Mouse (Mus musculus) cerebral cortex, adult 2 months (tissue): ENCODE measurements around the gene Zfp827.

Experiments used
- WGBS: fragments of 180-500 bp; shearing (Covaris S2); methylation state at CpG from one replicate; pipeline ENCODE4 v1.1.7; 2018; 5-methylcytosine and 5-hydroxymethylcytosine counted together

Gene Zfp827

DNA sequence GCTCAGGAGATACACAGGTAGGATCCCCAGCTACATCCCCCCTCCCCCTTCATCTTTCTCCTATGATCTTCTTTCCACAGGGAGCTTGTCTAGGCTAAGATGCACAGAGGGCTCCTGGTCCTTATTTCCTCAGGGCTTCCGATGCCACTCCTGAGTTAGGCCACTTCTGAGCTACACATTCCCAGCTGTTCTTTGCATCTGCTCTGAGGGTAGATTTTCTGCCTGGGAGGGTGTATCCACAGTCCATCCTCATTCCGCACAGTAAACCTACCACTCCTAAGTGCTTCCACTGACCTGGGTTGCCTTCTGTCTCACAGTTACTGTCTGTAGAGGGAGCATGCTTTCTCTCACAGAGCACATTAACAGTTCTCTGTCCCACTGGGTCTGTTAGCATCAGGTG is 37.7 kb downstream of the Zfp827 start:
- WGBS = 93% methylated on average over 2 of the region's 2 CpGs

DNA sequence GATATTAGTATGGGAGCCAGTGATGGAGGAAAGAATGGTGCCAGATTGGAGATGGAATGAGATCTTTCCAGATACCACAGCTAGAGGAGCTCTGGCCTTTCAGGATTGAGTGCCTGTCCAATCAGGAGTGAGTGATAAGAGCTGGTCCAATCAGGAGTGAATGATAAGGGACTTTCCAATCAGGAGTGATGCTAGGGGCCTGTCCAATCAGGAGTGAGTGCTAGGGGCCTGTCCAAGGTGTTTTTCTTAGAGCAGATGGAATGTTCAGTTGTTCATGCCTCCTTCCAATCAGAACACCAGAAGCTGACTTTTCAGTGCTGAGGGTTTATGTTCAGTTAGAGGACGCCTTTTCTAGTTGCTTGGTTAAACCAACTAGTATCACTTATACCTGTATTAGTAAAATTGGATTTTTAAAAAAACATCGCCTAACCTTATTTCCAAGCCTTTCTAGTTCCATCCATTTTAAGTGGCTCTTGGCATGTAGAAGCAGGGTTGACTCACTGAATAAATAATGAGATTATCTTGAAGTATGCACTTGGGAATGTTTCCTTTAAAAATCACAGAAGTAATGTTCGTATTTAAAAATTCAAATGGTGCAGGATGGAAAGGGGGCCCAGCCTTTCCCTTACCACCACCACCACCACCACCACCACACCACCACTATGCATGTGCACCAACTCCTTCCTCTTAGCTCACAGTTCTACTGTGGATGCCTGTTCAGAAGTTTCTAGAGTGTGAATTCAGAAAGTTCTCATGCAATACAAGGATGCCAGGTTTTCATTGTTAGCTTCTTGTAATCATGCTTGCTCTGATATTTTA is 39.8 kb downstream of the Zfp827 start:
- WGBS = 85% methylated on average over 3 of the region's 3 CpGs

DNA sequence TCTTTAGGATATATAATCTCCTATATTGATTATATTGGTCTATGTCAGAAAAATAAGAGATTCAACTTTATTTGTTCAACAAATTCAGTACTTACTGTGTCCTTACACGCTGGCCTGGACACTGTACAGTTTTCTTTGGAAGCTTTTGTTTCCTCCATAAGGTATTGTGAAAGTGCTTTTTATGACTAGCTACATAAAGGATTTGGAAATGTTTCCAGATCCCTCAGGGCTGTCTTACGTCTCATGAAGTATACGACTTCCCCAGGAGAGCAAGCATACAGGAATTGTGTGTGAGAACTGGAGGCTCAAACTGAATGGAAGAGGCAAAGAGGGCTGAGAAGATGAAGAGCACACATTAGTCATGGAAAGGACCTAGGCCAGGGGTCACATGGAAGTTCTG is 45.1 kb downstream of the Zfp827 start:
- 77% methylated on average over 3 of the region's 3 CpGs for WGBS

DNA sequence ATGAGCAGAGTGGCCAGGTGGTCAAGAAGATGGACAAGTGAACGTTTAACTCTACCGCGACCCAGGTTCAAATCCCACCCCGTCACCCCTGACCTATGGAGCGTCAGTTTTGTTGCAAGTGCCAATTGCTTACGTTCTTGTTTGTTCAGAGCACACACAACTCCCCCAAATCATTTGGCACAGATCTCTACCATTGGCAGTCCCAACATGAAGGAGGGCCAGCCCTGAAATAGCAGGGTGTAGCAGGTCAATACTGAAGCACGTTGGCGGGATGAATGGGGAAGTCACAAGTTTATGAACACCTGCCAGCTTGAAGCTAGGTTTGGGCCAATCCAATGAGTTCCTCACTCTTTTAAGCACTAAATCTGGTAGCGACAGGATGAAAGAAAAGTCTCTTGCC is 46.7 kb downstream of the Zfp827 start:
- WGBS = 72% methylated on average over 9 of the region's 9 CpGs

DNA sequence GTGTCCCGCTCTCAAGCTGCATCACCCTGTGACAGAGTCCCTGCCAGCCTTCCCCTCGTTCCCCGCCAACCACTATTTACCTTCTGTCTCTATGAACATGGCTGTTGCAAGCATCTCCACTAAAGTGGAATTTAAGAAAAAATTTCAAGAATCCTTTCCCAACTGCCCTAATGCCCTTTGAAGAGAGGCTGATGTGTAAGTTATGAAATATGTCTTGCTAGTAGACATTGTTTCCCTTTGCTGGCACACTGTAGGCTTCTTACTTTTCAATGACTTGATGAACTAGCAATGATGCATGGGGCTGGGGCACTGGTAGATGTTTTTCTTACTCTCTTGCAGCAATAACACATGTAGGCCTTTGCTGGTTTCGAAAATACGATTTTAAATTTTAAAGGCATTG is 49.0 kb downstream of the Zfp827 start:
- WGBS = 90% methylated on average over 5 of the region's 5 CpGs

DNA sequence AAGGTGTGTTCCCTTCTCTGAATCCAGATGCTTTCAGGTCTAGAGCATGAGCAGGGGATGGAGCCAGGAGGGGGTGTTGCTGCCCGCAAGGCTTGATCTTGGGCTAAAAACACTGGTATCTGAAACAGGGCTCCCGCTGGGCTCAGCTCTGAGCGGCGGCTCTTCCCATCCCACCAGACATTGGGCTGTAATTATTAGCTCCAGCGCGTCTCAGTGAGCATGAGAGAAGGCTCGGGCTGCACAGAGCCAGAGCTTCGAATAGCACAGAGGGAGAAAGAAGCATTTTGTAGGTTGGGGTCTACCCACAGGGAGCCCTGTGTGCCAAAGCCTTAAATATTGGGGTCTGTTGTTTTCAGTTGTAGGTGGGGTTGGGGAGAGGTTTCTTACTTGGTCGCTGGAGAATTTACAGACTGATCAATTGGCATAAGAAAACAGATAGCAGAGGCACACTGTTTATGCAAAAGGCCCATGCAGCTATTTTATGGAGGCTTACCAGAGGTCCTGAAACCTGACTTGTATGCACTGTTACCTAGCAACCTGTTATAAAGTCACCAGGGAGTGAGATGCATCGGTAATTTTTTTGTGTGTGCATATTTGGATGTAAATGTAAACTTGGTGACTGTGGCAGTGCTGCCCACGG is 50.4 kb downstream of the Zfp827 start:
- 48% methylated on average over 11 of the region's 11 CpGs for WGBS

DNA sequence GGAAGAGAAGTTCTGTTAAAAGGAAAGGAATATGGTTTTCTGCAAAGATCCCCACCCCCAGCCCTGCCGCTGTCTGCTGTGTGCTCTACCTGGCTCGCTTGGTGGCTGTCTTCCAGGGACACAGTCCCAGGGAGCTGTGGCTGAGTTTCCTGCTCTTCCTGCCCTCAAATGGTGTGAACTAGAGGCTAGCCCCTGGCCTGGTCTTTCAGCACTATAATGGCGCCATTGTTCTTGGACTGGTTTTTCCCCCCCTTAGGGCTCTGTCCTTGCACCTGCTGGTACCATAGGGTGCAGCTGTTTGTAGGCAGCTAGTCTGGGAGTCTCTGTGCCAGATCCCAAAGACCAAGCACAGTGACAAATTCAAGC is 50.9 kb downstream of the Zfp827 start:
- WGBS = 50% methylated on average over 3 of the region's 3 CpGs

DNA sequence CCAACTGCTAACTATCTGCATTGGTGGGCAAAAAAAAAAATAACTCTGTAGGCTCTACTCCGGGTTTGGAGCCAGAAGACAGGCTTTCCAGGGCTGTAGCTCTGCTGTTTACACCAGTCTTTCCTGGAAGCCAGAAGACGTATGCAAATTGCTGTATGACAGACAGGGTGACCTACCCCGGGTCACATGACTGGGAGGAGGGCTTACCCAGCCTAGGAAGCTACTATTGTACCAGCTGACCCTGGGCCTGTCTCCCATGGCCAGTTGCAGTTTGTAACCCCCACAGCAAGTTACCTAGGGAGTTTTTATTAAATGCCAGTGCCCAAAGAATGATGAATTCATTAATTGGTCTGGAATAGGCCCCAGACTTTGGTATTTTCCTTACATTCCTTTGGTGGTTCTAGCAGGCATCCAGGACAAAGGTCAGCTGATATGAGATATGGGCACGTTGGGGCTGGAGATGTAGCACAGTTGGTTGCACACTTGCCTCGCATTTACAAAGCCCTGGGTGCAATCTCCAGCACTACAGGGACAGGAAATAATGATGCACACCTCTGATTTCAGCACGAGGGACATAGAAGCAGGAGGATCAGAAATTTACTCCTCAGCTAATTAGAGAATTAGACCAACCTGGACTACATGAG is 52.0 kb downstream of the Zfp827 start:
- 68% methylated on average over 6 of the region's 6 CpGs for WGBS

DNA sequence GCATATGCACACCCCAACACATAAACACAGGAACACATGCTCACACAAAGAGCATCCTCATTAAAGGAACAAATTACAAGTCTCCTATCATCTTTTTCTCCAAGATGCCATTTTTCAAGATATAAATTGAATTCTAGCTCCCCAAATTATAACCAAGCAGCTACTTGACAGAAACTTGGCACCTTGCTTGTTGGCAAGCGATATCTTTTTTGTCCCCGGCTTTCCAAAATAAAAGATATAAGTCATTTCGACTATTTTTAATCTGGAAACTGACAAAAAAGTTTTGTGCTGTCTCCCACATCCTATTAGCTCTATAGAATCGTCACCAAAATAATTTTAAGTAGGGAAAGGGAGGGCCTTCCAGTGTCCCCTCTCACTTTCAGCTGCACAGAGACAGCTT is 53.1 kb downstream of the Zfp827 start:
- WGBS = 55% methylated on average over 4 of the region's 4 CpGs

DNA sequence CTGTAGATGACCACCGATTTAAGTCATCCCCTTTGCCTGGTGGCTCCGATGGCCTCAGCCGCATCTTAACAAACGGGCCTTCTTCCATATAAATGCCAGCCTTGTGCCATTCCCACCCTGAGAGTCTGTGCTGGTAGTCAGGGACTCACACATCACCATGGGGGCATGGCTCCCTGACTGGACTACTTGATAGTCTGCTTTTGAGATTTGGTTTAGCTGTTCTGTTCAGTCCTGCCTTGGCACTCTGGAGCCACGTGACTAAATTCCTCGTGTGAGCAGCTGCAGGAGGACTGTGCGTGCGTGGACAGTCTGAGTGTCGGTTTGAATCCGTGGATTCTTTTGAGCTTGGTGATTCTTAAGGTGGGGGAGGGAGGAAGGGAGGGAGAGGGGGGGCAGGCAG is 53.7 kb downstream of the Zfp827 start:
- WGBS = 48% methylated on average over 10 of the region's 10 CpGs

DNA sequence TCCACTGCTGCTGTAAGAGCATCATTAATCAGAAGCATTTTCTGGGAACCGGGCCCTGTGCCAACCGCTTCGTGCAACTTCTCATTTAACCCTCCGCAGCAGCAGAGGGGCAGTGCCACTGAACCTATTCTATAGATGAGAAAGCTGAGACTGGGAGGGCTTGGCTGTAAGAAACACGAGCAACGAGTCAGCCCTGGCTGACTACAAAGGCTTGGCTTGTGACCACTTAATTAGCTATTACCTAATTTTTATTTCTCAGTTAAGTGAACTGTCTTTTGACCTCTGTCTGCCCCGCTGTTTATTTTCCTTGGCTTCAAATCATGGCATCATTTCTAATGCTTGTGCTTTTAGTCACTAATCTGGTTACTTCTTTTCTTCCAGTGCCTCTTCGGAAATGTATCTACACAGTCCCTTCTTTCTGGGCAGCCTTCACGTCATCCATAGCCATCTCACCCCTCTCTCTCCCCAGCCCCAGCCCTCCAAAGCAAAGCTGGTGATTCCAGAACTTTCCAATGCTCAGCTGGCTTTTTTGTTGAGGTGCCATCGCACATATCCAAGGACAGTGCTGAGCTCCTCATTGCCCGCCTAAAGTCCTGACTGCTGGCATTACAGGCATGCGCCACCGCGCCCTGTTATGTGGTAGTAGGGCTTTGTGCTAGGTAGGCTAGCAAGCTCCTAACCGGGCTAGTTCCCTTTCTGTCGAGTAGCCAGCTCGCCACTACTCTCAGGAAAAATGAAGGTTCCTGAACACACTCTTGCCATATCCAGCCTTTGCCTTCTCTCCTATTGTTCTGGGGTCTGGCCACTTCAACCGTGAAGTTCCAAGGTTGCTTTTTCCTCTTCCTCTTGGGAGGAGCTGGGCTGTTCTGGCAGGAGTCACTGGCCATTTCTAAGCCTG is 55.5 kb downstream of the Zfp827 start:
- WGBS = 70% methylated on average over 18 of the region's 18 CpGs

DNA sequence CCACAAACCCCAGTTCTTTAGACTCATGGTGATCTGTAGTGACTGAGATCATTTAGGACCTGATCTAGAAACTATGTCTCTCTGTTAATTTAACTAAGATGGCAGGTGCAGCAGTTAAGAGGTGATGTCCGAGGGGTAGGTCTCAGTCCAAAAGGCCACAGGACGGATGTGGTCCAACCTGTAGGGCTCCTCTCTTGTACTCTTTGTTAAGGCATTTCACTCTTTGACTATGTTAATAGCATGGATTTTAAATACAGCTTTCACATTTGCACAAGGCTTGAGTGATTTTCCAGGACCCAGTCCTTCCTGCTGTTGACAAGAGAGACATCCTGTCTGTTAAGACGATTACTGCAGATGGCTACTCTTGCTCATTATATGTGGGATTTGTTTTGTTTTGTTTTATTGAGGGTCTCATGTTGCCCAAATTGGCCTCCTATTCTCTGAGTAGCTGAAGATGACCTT is 56.2 kb downstream of the Zfp827 start:
- WGBS = 80% methylated on average over 3 of the region's 3 CpGs

DNA sequence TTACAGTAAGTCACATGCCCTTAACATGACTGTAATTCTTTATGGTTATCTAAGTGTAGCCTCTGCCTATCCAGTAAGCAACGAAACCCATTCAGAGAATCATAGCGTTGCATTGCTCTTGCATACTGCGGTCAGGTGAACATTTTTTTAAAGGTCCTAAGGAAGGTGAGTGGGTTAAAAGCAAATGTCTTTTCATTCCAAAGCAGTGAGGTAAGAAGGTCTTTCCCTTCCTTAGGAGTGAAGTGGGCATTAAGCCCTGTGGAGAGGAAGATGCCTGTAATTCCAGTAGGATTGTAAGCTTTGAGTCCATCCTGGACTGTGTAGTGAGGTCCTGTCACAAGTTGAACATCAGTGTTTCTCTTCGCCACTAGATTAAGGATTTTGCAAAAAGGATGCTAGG is 66.2 kb downstream of the Zfp827 start:
- 95% methylated on average over 4 of the region's 4 CpGs for WGBS

DNA sequence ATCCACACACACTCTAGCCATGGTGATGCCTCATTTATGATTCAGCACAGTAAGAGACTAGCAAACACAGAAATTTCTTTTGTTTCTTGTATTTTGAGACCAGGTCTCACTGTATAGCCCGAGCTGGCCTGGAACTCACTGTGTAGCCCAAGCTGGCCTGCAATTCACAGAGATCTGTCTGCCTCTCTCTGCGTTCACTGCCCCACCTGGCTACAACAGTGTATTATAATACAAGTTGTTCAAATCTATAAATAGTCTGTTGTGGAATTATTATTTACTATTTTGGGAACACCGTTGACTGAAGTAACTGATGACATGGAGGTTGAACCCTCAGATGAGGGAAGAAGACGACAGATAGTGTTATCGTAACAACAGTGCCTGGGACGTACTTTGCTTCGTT is 66.9 kb downstream of the Zfp827 start:
- 80% methylated on average over 7 of the region's 7 CpGs for WGBS

DNA sequence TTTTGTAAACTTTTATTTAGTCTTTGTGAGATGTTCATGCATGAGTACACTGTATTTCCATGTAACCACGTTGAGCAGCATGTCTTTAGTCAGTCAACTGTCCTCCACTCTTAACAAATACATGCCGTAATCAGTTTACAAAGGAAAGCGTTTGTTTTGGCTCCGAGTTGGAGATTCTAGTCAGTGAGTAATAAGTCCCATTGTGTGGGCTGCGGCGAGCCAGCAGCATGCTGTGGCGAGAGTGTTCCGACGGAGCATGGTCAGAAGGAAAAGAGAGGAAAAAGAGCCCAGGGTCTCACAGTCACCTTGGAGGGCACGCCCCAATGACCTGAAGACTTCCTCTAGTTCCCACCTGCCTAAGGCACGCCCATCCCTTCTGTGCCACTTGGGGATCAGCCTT is 68.7 kb downstream of the Zfp827 start:
- 36% methylated on average over 11 of the region's 11 CpGs for WGBS

DNA sequence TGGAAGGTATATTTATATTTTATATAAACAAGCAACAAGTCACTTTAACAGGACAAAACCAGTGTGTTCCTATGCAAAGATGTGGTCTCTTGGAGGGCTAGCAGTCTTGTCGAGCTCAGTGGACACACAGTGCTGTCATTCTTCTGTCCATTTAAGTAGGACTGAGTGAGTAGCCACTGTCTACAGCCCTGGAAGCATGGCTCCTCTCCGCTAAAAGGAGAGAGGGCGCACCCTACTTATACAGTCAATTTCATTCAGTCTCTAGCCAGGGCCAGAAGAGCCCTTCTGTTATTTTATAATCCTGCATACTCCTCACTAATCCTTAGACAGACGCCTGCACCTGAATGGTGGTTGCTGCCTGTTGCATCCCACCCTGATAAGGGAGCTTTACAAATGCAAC is 74.5 kb downstream of the Zfp827 start:
- 69% methylated on average over 4 of the region's 4 CpGs for WGBS

DNA sequence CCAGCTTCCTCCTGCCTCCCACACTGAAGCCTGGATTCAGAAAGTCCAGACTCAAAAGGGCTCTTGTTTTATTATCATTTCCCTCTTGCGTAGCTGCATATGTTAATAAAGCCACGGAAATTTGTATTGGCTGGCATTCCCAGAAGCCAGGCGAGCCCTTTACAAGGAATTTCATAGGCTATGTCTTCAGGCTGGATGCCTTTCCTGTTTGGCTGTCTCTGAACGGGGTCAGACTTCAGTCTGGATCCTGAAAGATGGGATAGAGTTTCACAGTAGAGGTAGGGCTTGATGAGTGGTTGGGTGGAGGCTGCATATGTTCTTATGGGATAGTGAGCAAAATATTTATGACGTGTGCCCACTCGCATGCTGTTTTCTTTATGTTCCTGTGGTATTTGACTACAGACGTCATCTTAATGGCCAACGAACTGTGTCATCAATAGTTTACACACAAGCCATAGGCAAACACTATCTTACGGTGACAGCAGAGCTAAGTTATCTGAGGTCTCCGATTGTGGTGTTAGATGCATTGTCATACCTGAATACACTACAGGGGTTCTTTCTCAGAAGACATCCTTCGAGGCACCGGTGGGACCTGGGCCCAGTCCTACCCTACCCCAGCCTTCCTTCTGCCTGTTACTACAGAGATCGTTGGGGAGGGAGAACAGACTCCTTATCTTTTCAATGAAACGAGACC is 75.1 kb downstream of the Zfp827 start:
- 80% methylated on average over 14 of the region's 14 CpGs for WGBS

DNA sequence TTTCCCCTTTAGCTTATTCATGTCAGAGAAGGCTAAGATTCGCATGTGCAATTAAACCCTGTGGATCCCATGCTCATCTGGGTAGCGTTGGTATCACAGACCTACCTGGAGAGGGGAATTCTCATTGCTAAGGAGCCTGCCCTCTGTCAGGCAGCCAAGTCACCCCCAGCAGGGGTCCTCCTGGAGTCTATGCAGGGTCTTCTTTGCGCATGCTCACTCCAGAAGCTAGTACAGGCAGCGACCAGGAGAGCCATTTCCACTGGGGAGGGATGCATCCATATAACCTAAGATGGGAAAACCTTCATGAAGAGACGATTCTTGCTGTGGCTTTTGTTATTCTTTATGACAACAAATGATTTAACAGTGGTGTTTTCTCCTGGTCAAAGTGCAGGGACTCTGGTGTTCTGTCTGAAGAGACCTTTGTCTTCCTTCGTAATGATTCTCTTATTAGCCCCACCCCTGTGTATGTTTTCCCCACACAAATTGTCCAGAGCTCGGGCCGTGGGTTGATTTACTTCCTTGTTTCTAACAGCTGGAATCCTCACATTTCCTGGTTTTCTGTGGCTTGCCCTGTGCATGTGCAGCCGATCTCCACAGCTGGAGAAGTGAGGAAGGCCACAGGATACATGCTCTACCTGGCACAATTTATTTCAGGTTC is 75.8 kb downstream of the Zfp827 start:
- WGBS = 78% methylated on average over 9 of the region's 9 CpGs

DNA sequence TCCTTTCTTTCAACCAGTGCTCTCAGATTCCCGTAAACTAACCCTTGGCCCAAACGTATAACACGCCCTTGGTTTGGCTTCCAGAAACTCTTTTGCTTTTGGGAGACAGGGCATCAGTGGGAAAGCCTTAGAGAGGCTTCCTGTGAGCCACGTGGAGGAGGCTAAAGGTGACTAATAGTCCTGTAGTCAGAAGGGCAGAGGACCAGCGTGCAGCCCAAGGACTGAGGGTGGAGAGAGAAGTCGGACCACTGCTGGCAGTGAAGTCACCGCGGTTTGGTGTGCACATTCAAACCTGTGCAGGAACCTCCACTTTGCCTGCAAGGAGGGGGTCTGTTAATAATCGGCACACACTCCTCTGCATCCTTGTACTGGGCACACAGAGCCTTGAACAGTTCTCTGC is 76.4 kb downstream of the Zfp827 start:
- 88% methylated on average over 9 of the region's 9 CpGs for WGBS

DNA sequence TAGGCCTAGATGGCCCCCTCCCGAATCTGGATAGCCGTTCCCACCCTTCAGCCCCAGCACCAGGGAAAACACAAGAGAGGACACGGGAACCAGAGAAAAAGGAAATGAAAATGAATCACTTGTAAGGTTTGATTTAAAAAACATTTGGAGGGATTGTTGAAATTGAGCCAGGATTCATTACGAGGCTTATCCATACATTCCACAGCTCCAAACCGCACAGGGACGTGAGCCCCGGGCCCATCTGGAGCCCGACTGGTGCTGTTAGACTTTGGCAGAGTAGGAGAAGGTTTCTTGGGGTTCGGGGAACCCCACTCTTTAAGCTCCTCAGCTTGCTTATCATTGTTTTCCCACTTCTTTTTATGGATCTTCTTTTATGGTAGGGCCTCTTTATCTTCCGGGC is 76.9 kb downstream of the Zfp827 start:
- 74% methylated on average over 10 of the region's 10 CpGs for WGBS

DNA sequence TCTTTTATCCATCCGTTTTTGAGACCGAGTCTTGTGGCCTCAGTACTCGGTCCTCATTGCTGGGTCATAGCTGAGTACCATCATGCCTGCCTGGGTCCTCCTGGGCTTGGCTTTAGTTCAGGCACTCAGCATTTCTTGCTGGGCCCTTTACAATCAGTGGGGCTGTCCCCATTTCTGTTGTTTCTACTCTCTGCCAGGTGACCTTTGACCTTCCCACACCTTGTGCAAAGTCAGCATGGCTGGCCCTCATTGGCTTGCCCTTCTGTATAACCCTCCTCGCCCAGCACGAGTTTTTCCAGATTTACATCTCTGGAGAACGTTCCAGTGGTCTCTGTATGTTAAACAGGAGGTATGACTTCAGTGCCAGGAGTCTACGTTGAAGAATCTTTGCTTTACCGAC is 83.2 kb downstream of the Zfp827 start:
- WGBS = 90% methylated on average over 8 of the region's 8 CpGs
